Mouse (Mus musculus): ENCODE measurements around the gene Wdr46. TPM values are rescaled to one million over a fixed set of nuclear protein-coding genes. Genes with fewer than 3 reads are reported as not detected.

Gene Wdr46
- 18.0 and 19.4 TPM in 2 replicates for polyA plus RNA-seq (2015; fragmentation: Nextera tagmentation; extraction: Ambion mirVana)

DNA sequence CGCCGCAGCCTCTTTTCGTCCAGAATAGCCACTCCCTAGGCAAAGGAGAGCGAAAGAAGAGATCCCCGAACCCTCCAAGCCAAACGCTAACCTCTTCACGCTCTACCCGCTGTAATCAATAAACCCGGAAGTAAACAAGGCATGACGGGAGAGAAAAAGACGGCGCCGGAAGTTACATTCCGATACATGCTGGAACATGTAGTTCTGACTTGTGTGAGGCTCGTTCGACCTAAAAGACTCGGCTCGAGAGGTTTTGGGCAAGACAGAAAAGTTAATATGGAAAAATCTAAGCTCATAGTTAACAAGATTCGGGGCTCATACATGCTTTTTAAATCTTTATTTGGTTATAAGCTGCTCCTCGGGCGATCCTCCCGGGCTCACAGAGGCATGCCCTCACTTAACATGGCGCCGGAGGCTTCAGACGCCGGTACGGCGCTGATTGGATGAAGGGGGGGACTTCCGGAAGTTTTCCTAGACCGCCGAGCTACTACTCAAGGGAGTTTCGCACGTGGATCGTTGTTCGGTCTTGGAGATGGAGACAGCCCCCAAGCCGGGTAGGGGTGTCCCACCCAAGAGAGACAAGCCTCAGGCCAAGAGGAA is at the start of gene Wdr46, which contains the start of gene Pfdn6:
Gene Wdr46 (plus strand): TSS at position 455 of the 600 bp plus-strand sequence.
Gene Pfdn6 (minus strand): TSS at position 138 of the 600 bp plus-strand sequence.

DNA sequence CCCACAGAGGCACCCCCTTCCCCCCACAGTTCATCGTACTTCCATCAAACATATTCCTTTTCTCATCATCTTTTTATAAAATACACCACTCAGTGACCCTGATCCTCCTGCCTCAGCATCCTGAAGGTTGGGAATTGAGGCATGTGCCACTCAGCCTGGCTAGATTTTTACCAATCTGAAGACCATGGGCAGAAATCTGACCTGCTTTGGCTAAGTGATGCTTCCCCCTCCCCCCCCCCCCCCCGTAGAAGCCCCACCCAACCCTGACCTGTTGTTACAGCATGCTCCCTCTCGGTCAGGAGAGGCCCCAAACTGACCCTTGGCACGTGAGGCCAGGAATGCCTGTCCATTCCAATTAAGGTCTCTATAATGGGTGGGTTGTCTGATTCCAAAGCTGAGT is 35.6 kb upstream of the Wdr46 start, which contains the start of gene Platr17:
Gene Platr17 (plus strand): TSS at position 301 of the 400 bp plus-strand sequence.

DNA sequence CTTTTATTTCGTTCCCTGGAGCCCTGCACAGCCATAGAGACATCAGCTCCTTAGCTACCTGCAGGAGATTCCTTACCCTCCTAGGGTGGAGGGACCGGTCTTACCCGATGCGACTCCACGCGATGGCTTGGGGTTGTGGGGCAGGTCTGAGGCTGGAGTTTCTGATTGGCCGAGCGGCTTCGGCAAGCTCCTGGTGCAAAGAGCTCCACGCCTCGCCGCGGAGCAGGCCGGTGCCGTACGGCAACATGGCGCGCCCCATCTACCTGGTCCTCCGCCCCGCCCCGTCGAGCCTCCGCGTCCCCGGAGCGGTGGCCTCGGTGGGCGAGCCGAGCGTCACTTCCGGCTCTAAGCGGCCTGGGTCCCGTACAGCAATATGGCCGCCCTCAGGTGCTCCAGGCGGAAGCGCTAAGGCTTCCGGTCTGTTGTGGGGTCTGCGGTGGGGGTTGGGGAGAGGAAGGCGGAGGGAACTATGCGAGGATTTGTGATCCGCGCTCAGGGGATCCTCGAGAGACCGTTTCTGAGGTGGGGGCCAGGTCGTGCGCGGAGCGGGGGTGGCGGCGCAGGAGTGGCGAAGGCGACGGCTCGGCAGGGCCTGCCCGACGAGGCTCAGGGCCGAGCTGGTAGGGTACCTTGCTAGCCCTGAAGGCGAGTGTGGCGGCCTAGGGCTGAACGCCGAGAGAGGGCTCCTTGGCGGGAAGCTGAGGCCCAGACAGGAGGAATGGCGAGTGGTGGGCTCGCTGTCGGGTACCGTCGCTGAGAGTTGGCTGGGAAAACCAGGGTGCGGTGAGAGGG is 31.2 kb upstream of the Wdr46 start, which contains the start of gene Daxx:
Gene Daxx (plus strand): TSS at position 338 of the 792 bp plus-strand sequence.

DNA sequence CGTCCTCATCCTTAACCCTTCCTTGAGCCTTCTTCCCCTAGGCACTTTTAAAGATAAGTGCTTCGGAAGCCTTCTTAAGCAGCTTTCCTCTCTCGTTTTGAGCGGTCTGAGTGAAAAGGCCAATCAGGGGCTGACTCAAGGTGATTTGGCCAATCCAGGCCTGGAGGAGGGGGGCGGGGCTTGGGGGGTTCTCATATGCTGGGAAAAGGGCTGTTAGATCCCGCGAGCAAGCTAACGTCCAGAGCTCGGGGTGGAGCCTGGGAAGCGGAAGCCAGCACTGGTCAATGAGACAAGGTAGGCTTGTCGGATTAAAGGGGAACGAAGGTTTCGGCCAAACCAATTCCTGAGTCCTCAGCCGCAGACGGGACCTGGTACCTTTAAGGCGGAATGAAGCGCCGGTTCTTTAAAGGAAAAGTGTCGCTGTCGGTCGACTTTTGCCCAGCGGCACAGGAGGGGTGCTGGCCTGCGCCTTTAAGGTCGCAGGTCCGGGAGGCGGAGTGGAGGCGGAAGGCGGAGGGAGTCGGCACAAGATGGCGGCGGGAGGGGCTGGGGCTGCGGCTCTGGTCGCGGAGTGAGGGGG is 24.7 kb upstream of the Wdr46 start, which contains the start of the genes Tapbp and Zbtb22:
Gene Tapbp (plus strand): TSS at position 229 of the 580 bp plus-strand sequence.
Gene Zbtb22 (plus strand): TSS at position 234 of the 580 bp plus-strand sequence.

DNA sequence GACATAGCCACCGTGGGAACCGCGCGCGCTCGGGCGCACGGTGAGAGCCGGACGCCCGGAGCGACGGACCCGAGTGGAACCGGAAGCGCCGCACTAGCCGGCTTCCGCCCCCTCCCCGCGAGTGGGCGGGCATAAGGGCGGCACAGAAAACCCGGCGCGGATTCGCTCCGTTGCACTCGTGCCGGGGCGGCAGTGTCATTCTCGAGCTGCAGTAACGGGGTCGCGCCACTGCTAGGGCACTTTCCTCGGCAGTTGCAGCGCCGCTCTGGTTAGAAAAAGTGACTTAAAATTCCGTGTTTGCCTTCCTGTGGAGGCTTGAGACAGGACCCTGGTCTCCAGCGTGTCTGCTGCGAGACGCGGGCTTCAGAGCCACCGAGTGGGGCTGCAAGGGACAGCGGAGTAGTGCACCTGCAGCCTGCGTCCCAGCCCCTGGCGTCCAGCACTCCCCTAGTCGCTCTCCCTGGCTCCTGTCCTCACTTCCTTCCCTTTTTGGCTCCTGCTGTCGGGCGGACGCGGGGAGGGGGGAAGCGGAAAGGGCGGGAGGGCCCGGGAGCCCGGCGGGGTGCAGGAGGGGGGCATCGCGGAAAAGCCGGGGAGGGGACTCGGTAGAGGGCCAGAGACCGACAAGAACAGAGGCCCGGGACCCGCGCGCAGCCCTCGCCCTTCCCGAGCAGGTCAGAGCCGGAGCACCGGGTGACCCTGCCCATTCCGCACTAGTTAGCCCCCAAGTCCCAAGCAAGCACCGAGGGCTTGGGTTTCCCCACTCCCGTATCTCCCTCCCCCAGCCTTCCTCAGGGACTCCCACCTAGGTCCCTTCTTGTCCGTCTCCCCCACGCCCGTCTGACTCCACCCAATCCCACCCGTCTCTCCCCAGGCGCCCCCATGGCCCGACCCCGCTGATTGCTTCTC is 10.8 kb upstream of the Wdr46 start, which contains the start of gene Rgl2:
Gene Rgl2 (plus strand): TSS at position 173 of the 909 bp plus-strand sequence.

DNA sequence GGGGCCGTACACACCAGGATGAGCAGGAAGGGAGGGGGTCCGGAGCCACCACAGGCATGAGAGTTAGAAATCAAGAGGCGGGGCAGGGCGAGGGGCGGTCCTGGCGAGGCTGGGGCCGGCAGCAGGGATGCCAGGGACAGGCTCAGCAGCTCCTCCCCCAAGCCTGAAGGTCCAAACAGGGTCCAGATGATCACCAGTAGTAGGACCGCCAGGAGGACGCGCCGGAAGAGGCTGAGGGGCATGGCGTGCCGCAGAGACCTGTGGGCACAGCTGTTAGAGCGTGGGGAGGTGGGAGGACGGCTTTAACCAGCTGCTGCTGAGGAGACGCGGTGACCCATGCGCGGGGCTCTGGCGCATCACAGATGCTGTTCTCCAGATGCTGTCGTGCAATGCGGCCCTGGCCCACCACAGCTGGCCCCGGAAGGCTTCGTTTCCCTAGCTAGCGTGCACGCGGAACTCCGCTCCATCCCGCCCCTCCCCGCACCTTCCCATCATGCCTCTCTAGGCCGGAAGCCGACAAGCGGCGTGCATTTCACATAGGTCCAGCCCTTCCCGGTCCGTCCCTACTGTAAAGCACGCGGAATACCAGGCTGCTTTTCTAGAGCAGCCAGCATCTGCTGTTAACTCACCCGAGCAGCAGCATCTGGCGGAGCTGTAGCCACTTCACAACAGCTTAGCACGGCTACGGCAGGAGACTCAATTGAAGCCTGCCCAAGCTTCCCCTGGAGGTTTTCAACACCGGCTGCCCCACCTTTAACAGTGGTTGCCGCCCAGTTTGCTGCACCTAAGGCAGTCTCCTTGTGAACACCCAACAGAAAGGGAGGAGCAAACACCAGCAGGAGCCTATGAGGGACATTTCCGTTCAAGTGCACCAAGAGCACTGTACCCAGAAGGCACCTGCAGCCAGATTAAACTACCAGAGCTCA is 10.8 kb downstream of the Wdr46 start, which contains the start of gene B3galt4:
Gene B3galt4 (minus strand): TSS at position 468 of the 926 bp plus-strand sequence.

DNA sequence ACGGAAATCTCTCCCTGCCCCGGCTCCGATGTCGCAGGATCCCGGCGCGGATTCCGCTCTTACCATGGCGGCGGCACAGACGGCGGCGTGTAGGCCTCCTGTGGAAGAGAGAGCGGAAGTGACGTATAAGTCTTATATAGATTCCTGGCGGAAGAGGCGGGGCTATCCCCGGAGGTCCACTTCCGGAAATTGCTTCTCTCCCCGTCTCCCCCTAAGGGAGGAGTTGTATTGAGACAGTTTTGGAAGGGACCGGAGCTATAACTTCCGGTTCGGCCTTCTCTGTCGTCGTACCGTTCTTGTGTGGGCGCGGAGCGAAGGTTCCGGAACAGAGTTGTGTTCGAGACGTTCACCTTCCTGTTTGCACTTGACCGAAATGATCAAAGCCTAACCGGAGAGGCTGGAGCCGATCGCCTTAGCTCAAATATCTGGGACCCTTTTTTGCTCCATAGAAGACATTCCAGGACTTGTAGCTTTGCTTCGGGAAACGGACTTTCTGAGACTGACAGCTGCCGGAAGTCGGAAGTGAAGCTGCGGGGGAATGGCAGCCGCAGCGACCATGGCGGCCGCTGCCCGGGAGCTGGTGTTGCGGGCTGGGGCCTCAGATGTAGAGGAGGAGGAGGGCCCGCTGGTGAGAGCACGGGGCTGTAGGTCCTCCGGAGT is 15.2 kb downstream of the Wdr46 start, which contains the start of the genes Vps52 and Rps18:
Gene Vps52 (plus strand): TSS at position 258 of the 660 bp plus-strand sequence.
Gene Rps18 (minus strand): TSS at position 447 of the 660 bp plus-strand sequence.

Other genes starting within 250 kb of the Wdr46 start
- gene March2, start 222.0 kb upstream of the Wdr46 start, polyA plus RNA-seq (2015; fragmentation: Nextera tagmentation; extraction: Ambion mirVana), result 87.0 and 101 TPM in 2 replicates
- 246 and 249 TPM in 2 replicates for gene Rab11b, start 180.1 kb upstream of the Wdr46 start, polyA plus RNA-seq (2015; fragmentation: Nextera tagmentation; extraction: Ambion mirVana)
- gene Angptl4, start 158.8 kb upstream of the Wdr46 start, polyA plus RNA-seq (2015; fragmentation: Nextera tagmentation; extraction: Ambion mirVana), result 32.3 and 36.8 TPM in 2 replicates
- gene Kank3, start 130.1 kb upstream of the Wdr46 start, polyA plus RNA-seq (2015; fragmentation: Nextera tagmentation; extraction: Ambion mirVana), result 21.2 and 23.5 TPM in 2 replicates
- 778 and 855 TPM in 2 replicates for gene Rps28, start 116.1 kb upstream of the Wdr46 start, polyA plus RNA-seq (2015; fragmentation: Nextera tagmentation; extraction: Ambion mirVana)
- 513 and 574 TPM in 2 replicates for gene Ndufa7, start 116.1 kb upstream of the Wdr46 start, polyA plus RNA-seq (2015; fragmentation: Nextera tagmentation; extraction: Ambion mirVana)
- 22.6 and 27.1 TPM in 2 replicates for gene Cd320, start 97.6 kb upstream of the Wdr46 start, polyA plus RNA-seq (2015; fragmentation: Nextera tagmentation; extraction: Ambion mirVana)
- not detected in 2 replicates for gene Gm7029, start 66.8 kb upstream of the Wdr46 start, polyA plus RNA-seq (2015; fragmentation: Nextera tagmentation; extraction: Ambion mirVana)
- gene Kifc1, start 50.0 kb upstream of the Wdr46 start, polyA plus RNA-seq (2015; fragmentation: Nextera tagmentation; extraction: Ambion mirVana), result 1.3 and 1.9 TPM in 2 replicates
- gene Platr17, start 35.5 kb upstream of the Wdr46 start, polyA plus RNA-seq (2015; fragmentation: Nextera tagmentation; extraction: Ambion mirVana), result 0.20 and 0.88 TPM in 2 replicates
- gene Daxx, start 31.2 kb upstream of the Wdr46 start, polyA plus RNA-seq (2015; fragmentation: Nextera tagmentation; extraction: Ambion mirVana), result 23.1 and 26.3 TPM in 2 replicates
- 68.1 and 71.1 TPM in 2 replicates for gene Tapbp, start 24.8 kb upstream of the Wdr46 start, polyA plus RNA-seq (2015; fragmentation: Nextera tagmentation; extraction: Ambion mirVana)
- gene Zbtb22, start 24.8 kb upstream of the Wdr46 start, polyA plus RNA-seq (2015; fragmentation: Nextera tagmentation; extraction: Ambion mirVana), result 12.5 and 13.1 TPM in 2 replicates
- 23.8 and 27.2 TPM in 2 replicates for gene Rgl2, start 11.1 kb upstream of the Wdr46 start, polyA plus RNA-seq (2015; fragmentation: Nextera tagmentation; extraction: Ambion mirVana)
- 93.9 and 108 TPM in 2 replicates for gene Pfdn6, start 317 bp upstream of the Wdr46 start, polyA plus RNA-seq (2015; fragmentation: Nextera tagmentation; extraction: Ambion mirVana)
- 6.4 and 6.7 TPM in 2 replicates for gene B3galt4, start 10.8 kb downstream of the Wdr46 start, polyA plus RNA-seq (2015; fragmentation: Nextera tagmentation; extraction: Ambion mirVana)
- gene Vps52, start 15.2 kb downstream of the Wdr46 start, polyA plus RNA-seq (2015; fragmentation: Nextera tagmentation; extraction: Ambion mirVana), result 28.7 and 29.0 TPM in 2 replicates
- gene Rps18, start 15.3 kb downstream of the Wdr46 start, polyA plus RNA-seq (2015; fragmentation: Nextera tagmentation; extraction: Ambion mirVana), result 1,535 and 1,858 TPM in 2 replicates
- gene H2-K1, start 59.7 kb downstream of the Wdr46 start, polyA plus RNA-seq (2015; fragmentation: Nextera tagmentation; extraction: Ambion mirVana), result 97.3 and 136 TPM in 2 replicates
- gene Ring1, start 84.0 kb downstream of the Wdr46 start, polyA plus RNA-seq (2015; fragmentation: Nextera tagmentation; extraction: Ambion mirVana), result 12.7 and 13.4 TPM in 2 replicates
- gene H2-Ke6, start 87.4 kb downstream of the Wdr46 start, polyA plus RNA-seq (2015; fragmentation: Nextera tagmentation; extraction: Ambion mirVana), result 39.1 and 39.5 TPM in 2 replicates
- 139 and 141 TPM in 2 replicates for gene Slc39a7, start 91.0 kb downstream of the Wdr46 start, polyA plus RNA-seq (2015; fragmentation: Nextera tagmentation; extraction: Ambion mirVana)
- 22.6 and 25.7 TPM in 2 replicates for gene Rxrb, start 91.2 kb downstream of the Wdr46 start, polyA plus RNA-seq (2015; fragmentation: Nextera tagmentation; extraction: Ambion mirVana)
- gene Col11a2, start 98.8 kb downstream of the Wdr46 start, polyA plus RNA-seq (2015; fragmentation: Nextera tagmentation; extraction: Ambion mirVana), result 0.26 and 0.34 TPM in 2 replicates
- gene H2-Oa, start 151.7 kb downstream of the Wdr46 start, polyA plus RNA-seq (2015; fragmentation: Nextera tagmentation; extraction: Ambion mirVana), result 0.24 TPM in 1 of 2 replicates, not detected in the other
- gene H2-DMa, start 178.9 kb downstream of the Wdr46 start, polyA plus RNA-seq (2015; fragmentation: Nextera tagmentation; extraction: Ambion mirVana), result 5.8 and 8.1 TPM in 2 replicates
- 53.0 and 53.2 TPM in 2 replicates for gene Brd2, start 182.0 kb downstream of the Wdr46 start, polyA plus RNA-seq (2015; fragmentation: Nextera tagmentation; extraction: Ambion mirVana)
- gene H2-DMb2, start 202.6 kb downstream of the Wdr46 start, polyA plus RNA-seq (2015; fragmentation: Nextera tagmentation; extraction: Ambion mirVana), result 0.13 TPM in 1 of 2 replicates, not detected in the other
- gene H2-DMb1, start 212.4 kb downstream of the Wdr46 start, polyA plus RNA-seq (2015; fragmentation: Nextera tagmentation; extraction: Ambion mirVana), result 1.5 and 2.6 TPM in 2 replicates
- gene Tap1, start 246.9 kb downstream of the Wdr46 start, polyA plus RNA-seq (2015; fragmentation: Nextera tagmentation; extraction: Ambion mirVana), result 20.0 and 21.3 TPM in 2 replicates
- 8.6 and 8.7 TPM in 2 replicates for gene Psmb9, start 247.1 kb downstream of the Wdr46 start, polyA plus RNA-seq (2015; fragmentation: Nextera tagmentation; extraction: Ambion mirVana)

Measured in urinary bladder, postnatal 0 days (tissue).